Mouse (Mus musculus): Measurements from ENCODE around the gene Tnpo3.
"Not testable (repeated sequence)": the region's sequence is repeated elsewhere in the genome, so short reads cannot be mapped to it uniquely, and the experiment has no call there.

Tnpo3 gene

GRCm38 (mm10) chr6:29622273-29622672, 12.6 kb upstream of the Tnpo3 start:
- in situ Hi-C loops (cut with MboI; ENCODE audit: low sequenced_read_pairs): no loop called here

DNA sequence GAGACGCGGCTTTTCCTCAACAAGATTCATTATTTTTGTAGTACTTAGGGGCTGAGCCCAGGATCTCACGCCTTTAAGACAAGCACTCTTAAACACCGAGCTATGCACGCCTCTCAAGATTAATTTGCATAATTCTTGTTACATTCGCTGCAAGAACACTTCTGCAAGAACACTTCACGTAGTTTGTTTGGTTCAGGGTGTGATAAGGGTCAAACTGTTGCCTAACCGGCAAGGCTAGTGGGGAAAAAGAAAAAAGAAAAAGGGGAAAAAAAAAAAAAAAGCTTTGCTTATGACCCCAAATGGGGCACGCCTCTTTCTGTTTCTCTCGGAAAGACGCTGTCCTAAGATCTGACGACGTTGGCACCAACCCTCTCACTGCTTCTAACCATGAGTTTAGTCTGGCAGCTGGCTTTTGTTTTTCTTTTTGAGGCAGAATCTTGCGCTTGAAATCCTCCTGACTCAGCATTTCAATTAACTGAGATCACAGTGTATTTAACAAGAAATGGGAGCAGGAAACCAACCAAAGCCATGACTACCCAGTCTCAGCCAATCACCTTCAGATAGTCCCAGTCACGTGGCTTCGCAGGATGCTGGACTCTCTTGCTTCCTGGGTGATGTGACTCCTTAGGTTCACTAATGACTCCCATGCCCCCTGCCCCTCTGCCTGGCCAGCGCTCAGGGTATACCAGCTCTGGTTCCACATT, 11.3 kb upstream of the Tnpo3 start:
- in situ Hi-C loops (cut with MboI; ENCODE audit: low sequenced_read_pairs): no loop called here

GRCm38 (mm10) chr6:29620176-29620575, 10.5 kb upstream of the Tnpo3 start:
- in situ Hi-C loops (cut with MboI; ENCODE audit: low sequenced_read_pairs): no loop called here

- in situ Hi-C loops (cut with MboI; ENCODE audit: low sequenced_read_pairs): not testable (repeated sequence)
Observed at GRCm38 (mm10) chr6:29610020-29610640, 443 bp upstream of the Tnpo3 start.

- in situ Hi-C loops (cut with MboI; ENCODE audit: low sequenced_read_pairs): no loop called here
Observed at GRCm38 (mm10) chr6:29600188-29600587, 9.5 kb downstream of the Tnpo3 start.

DNA sequence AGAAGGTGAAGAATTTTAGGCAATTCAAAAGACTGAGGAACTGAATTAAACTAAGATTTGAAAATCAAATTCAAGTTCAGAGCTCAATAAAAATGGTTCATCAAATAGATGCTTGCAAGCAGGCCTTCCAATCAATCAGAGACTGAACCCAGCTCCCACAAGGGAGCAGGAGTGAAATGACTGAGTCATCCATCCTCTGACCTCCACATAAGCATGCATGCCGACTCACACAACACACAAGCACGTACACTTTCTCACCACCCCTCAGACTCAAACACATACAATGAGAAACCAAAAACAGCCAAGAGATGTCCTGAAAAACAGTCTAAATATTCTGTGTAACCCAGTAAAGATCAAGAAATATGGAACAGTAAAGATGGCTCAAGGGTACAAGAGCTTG, 14.0 kb downstream of the Tnpo3 start:
- in situ Hi-C loops (cut with MboI; ENCODE audit: low sequenced_read_pairs): loop anchor here (10.0 kb wide), 1 partner anchor 49 kb away; no protein-coding TSS in a partner anchor

- in situ Hi-C loops (cut with MboI; ENCODE audit: low sequenced_read_pairs): no loop called here
Observed at GRCm38 (mm10) chr6:29581202-29581601, 28.5 kb downstream of the Tnpo3 start.

DNA sequence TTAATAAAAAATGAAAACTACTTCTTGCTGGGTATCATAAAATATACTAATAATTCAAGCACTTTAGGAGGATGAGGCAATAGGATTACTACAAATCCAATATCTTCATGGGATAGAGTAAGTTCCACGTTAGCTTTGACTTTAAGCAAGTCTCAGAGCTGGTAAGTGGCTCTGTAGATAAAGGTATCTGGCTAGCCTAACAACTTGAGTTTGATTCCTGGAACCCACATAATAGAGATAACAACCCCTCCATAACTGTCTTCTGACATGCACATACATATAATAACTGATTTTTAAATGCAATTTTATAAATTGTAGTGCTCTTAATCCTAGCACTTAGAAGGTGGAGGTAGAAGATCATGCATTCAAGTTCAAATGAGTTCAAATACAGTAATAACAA, 28.9 kb downstream of the Tnpo3 start:
- in situ Hi-C loops (cut with MboI; ENCODE audit: low sequenced_read_pairs): no loop called here

DNA sequence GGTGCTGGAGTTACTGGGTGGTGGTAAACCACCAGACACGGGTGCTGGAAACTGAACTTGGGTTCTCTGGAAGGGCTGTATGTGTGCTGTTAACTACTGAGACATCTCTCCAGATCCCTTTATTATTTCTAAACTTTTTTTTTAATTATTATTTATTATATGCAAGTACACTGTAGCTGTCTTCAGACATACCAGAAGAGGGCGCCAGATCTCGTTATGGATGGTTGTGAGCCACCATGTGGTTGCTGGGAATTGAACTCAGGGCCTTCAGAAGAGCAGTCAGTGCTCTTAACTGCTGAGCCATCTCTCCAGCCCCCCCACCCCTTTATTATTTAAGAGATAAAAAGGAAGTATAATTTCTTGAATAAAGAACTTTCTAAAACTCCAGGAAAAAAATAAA, 33.3 kb downstream of the Tnpo3 start:
- in situ Hi-C loops (cut with MboI; ENCODE audit: low sequenced_read_pairs): not testable (repeated sequence)

DNA sequence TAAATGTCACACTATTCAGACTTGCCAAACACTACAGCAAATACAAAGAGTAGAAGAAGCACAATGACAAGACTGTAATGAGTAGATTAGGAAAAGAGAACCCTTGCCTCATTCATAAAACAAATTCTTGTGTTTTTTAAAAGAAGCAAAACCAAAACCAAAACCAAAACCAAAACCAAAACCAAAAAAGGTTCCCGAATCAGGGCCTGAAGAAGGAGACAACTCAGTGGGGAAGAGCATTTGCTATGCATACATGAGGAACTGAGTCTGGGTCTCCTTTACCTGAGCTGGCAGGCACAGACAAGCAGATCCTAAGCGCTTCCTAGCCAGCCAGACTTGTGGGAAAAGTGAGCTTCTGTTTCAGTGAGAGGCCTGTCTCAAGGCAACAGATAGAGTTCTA, 52.6 kb downstream of the Tnpo3 start:
- in situ Hi-C loops (cut with MboI; ENCODE audit: low sequenced_read_pairs): no loop called here

- in situ Hi-C loops (cut with MboI; ENCODE audit: low sequenced_read_pairs): no loop called here
Observed at GRCm38 (mm10) chr6:29552526-29552925, 57.2 kb downstream of the Tnpo3 start.

DNA sequence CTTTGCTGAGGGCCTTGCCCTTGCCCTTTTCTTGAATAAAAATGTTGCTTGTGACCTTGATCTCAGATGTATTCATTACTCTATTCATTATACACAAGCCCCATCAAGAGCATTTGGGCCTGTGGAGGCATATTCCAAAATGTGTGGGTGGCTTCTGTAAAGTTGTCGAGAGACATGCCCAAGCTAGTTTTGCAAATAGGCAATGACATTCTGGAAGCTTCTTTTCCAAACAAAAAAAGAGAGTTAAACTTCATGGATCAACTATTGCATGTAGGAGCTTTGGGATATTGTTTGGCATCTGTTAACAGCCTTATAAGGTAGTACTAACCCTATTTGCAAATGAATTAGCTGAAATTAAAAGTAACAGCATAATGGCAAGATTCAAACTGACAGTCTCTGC, 61.6 kb downstream of the Tnpo3 start:
- in situ Hi-C loops (cut with MboI; ENCODE audit: low sequenced_read_pairs): no loop called here

GRCm38 (mm10) chr6:29547582-29547981, 62.1 kb downstream of the Tnpo3 start:
- in situ Hi-C loops (cut with MboI; ENCODE audit: low sequenced_read_pairs): no loop called here

DNA sequence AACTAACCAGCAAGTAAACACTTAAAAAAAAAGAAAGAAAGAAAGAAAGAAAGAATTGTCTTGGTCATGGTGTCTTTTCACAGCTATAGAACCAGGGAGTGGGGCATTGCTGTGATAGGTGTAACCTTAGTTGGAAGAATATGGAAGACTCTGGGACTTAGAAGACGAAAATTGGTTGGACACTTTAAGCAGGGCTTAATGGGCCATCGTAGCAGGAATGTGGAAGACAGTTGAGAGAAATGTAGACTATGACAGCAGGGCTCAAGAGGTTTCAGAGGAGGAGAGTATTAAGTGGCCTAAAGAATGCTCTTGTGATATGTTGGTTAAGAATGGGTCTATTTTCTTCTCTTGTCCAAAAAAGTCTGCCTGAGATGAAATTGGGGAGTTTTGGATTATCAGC, 64.1 kb downstream of the Tnpo3 start:
- in situ Hi-C loops (cut with MboI; ENCODE audit: low sequenced_read_pairs): no loop called here

- in situ Hi-C loops (cut with MboI; ENCODE audit: low sequenced_read_pairs): no loop called here
Observed at GRCm38 (mm10) chr6:29540956-29541355, 68.7 kb downstream of the Tnpo3 start.

GRCm38 (mm10) chr6:29540223-29540622, 69.5 kb downstream of the Tnpo3 start:
- in situ Hi-C loops (cut with MboI; ENCODE audit: low sequenced_read_pairs): no loop called here

DNA sequence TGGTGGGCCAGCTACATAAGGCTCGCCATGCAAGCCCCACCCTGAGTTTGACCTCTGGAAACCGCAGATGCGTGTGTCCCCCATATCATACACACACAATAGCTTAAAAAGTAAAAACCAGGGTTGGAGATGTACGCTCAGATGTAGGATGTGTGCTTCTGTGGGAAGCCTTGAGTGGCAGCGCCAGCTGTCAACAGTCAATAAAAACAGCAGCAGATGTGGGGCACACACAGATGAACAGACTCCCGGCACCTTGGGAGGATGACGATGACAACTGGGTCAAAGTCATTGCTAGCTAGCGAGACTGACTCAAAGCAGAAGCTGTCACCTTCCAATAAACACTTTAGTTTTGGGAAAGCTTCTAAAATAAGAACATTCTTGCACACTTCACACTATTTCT, 70.2 kb downstream of the Tnpo3 start:
- in situ Hi-C loops (cut with MboI; ENCODE audit: low sequenced_read_pairs): no loop called here

DNA sequence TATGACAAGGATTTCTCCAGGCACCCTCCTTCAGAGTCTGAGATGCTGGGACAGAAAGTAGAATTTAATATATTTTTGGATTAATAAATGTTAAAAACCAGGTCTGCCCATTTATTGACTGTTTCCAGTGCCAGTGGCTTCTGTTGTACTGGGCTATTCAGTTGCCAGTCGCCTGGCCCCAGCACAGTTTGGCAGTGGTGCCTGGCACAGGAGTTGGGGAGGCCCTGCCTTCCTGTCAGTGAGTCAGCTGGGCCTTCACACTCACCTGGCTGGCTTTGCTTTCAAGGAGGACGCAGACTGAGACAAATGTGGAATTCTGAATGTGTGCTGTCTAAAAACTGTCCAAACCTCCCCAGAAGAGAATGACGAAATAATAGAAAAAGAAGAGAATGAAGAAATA, 72.5 kb downstream of the Tnpo3 start:
- in situ Hi-C loops (cut with MboI; ENCODE audit: low sequenced_read_pairs): no loop called here

GRCm38 (mm10) chr6:29536651-29537193, 73.0 kb downstream of the Tnpo3 start:
- in situ Hi-C loops (cut with MboI; ENCODE audit: low sequenced_read_pairs): no loop called here

- in situ Hi-C loops (cut with MboI; ENCODE audit: low sequenced_read_pairs): no loop called here
Observed at GRCm38 (mm10) chr6:29535316-29535715, 74.4 kb downstream of the Tnpo3 start.

- in situ Hi-C loops (cut with MboI; ENCODE audit: low sequenced_read_pairs): no loop called here
Observed at GRCm38 (mm10) chr6:29530050-29530449, 79.6 kb downstream of the Tnpo3 start.

DNA sequence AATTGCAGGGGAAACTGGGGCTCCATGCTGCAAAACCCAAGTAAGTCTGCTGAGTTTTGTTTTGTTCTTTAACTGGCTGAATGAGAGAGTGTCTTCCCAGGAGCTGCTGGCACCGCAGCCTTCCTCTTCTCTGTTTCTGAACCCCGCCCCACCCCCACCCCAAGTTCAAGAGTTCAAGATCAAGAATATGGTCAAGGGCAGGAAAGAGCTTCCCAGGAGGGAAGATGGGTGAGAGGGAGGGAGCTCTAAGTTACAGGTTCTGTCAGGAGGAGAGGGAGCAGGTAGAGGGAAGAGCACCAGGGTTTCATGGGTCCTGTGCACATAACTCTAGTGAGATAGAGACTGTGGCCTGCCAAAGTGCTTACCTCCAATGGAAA, 80.3 kb downstream of the Tnpo3 start:
- in situ Hi-C loops (cut with MboI; ENCODE audit: low sequenced_read_pairs): no loop called here
